Mouse (Mus musculus) heart, adult 2 months (tissue): ENCODE measurements around the gene Hsd3b6. TPM values are rescaled to one million over a fixed set of nuclear protein-coding genes. Genes with fewer than 3 reads are reported as not detected.
"Not testable (repeated sequence)": the region's sequence is repeated elsewhere in the genome, so short reads cannot be mapped to it uniquely, and the experiment has no call there.

Source experiments
- DNase-seq, 2 experiments: peaks; one replicate each; pipeline ENCODE4 v3.0.0; 2021
- H3K27ac ChIP-seq: fragments of 200-600 bp; 2 replicates; pipeline ENCODE4 v1.8.1; 2022
- H3K27me3 ChIP-seq: fragments of 200-500 bp; 2 replicates; pipeline ENCODE4 v1.6.1; 2012; ENCODE audit warnings: mild to moderate bottlenecking, low read length, inconsistent platforms, mixed read lengths; ENCODE audit not compliant: control insufficient read depth, insufficient read depth
- H3K36me3 ChIP-seq: fragments of 200-500 bp; 2 replicates; pipeline ENCODE4 v1.6.1; 2012; ENCODE audit warnings: low read length, inconsistent platforms; ENCODE audit not compliant: control insufficient read depth, insufficient read depth
- H3K4me1 ChIP-seq: fragments of 200-500 bp; 2 replicates; pipeline ENCODE4 v1.6.1; 2011; ENCODE audit warnings: low read length; ENCODE audit not compliant: control insufficient read depth, insufficient read depth
- H3K4me3 ChIP-seq: fragments of 200-600 bp; 2 replicates; pipeline ENCODE4 v1.8.1; 2022
- H3K79me2 ChIP-seq: fragments of 200-500 bp; replicated peaks from 2 replicates; pipeline ENCODE4 v1.6.1; 2012; ENCODE audit warnings: mild to moderate bottlenecking, inconsistent platforms, low read length, moderate library complexity, mixed read lengths; ENCODE audit not compliant: control insufficient read depth, insufficient read depth
- H3K9ac ChIP-seq: fragments of 200-500 bp; 2 replicates; pipeline ENCODE4 v1.6.1; 2012; ENCODE audit warnings: low read depth, mild to moderate bottlenecking, control low read depth, inconsistent platforms, low read length, mixed read lengths
- CTCF ChIP-seq: fragments of 200-600 bp; IDR thresholded peaks from 2 replicates; pipeline ENCODE4 v1.8.1; 2022; ENCODE audit warnings: antibody characterized with exemption, mild to moderate bottlenecking, moderate library complexity
- EP300 ChIP-seq: fragments of 200-500 bp; IDR thresholded peaks from 2 replicates; pipeline ENCODE4 v1.6.1; 2011; ENCODE audit warnings: low read depth, low read length, control low read depth; ENCODE audit not compliant: insufficient read depth
- POLR2A ChIP-seq: fragments of 200-500 bp; IDR thresholded peaks from 2 replicates; pipeline ENCODE4 v1.6.1; 2011; ENCODE audit warnings: mild to moderate bottlenecking, low read depth, low read length, control low read depth; ENCODE audit not compliant: insufficient read depth
- WGBS: fragments of 180-500 bp; shearing (Covaris S2); methylation state at CpG from one replicate; pipeline ENCODE4 v1.1.7; 2018; 5-methylcytosine and 5-hydroxymethylcytosine counted together
- intact Hi-C: fragments of 180-260 bp; cut with DNase I; formaldehyde crosslinking; loops from one replicate; pipeline ENCODE4 v1.15.1; 2025
- polyA plus RNA-seq: library from polyadenylated mRNA; depleted of rRNA; stranded (reverse); fragments of >200 nt; gene quantifications from 2 replicates; pipeline ENCODE4 v1.2.3, GENCODE M21; 2012
- total RNA-seq, 2 experiments: library from RNA; stranded (reverse); gene quantifications; 2 replicates each; pipeline ENCODE4 v1.2.3; 2021

Hsd3b6 gene
- total and polyA plus RNA-seq, 3 experiments = not detected

DNA sequence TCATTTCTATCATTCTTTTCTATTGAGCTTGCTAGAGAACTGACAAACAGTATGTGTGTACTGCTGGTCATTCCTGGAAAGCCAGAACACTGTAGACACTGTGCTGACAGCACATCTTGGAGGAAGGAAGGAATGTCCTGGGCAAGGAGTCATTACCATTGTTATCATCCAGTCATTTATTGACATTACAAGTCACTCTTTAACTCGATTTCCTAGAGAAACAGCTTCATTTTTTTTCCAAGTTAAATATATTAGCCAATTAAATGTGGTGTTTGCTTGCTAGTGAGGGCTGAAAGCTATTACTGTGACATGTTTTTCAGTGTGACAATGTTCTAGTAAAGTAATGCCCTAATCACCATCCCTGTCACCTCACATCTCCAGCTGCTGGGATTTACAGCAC, 39.4 kb upstream of the Hsd3b6 start:
- no peak overlapping the region for H3K9ac ChIP-seq
- no peak overlapping the region for H3K27ac ChIP-seq
- H3K27me3 ChIP-seq = no peaks in the 10 kb centered on the region
- H3K36me3 ChIP-seq = no peaks in the 10 kb centered on the region
- 8% methylated on average over 1 of the region's 1 CpGs for WGBS
- DNase-seq = no peak
- no peaks in the 10 kb centered on the region for H3K4me1 ChIP-seq
- intact Hi-C loops = no loop called here
- no peak for TF ChIP-seq EP300
- TF ChIP-seq CTCF = no peak
- TF ChIP-seq POLR2A = no peak
- H3K4me3 ChIP-seq = no peak overlapping the region
- H3K79me2 ChIP-seq = no peaks in the 10 kb centered on the region

DNA sequence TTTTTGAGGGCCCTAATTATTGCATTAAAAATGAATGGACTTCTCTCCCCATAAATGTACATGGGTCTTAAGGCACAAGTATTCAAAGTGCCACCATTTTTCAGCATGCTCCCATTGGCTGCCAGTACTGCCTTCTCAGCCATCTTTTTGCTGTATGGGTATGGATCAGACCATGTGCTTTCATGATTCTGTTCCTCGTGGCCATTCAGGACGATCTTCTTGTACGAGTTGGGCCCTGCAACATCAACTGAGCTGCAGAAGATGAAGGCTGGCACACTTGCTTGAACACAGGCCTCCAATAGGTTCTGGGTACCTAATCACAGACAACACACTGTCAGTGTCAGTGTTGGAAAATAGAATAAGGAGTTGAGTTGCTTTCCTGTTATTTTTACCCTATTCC, 38.8 kb upstream of the Hsd3b6 start:
- H3K4me1 ChIP-seq = no peaks in the 10 kb centered on the region
- TF ChIP-seq EP300 (no peak), POLR2A (no peak), CTCF (no peak)
- H3K36me3 ChIP-seq = no peaks in the 10 kb centered on the region
- H3K79me2 ChIP-seq = no peaks in the 10 kb centered on the region
- WGBS = 88% methylated on average over 3 of the region's 3 CpGs
- no peaks in the 10 kb centered on the region for H3K27me3 ChIP-seq
- intact Hi-C loops = no loop called here
- no peak overlapping the region for H3K9ac ChIP-seq
- no peak for DNase-seq
- H3K27ac ChIP-seq = no peak overlapping the region
- H3K4me3 ChIP-seq = no peak overlapping the region

DNA sequence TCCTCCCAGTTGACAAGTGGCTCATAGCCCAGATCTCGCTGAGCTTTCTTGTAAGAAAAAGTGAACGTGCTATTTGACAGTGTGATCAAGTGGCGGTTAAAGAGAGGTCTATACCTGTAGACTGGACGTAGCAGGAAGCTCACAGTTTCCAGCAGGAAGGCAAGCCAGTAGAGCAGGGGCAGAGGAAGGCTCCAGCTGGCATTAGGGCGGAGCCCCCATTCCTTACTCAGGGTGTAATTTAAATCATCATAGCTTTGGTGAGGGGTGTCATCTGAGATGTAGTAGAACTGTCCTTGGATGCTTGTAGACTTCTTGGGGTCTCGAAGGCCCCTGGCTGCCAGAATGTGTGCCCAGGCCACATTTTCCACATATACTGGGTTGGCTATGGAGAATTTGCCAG, 38.4 kb upstream of the Hsd3b6 start:
- Histone ChIP-seq H3K27me3 (no peaks in the 10 kb centered on the region), H3K9ac (no peak overlapping the region), H3K4me3 (no peak overlapping the region), H3K4me1 (no peaks in the 10 kb centered on the region), H3K36me3 (no peaks in the 10 kb centered on the region), H3K27ac (no peak overlapping the region), H3K79me2 (no peaks in the 10 kb centered on the region)
- no peak for DNase-seq
- WGBS = 78% methylated on average over 6 of the region's 6 CpGs
- no peak for TF ChIP-seq POLR2A
- TF ChIP-seq CTCF = no peak
- intact Hi-C loops = no loop called here

DNA sequence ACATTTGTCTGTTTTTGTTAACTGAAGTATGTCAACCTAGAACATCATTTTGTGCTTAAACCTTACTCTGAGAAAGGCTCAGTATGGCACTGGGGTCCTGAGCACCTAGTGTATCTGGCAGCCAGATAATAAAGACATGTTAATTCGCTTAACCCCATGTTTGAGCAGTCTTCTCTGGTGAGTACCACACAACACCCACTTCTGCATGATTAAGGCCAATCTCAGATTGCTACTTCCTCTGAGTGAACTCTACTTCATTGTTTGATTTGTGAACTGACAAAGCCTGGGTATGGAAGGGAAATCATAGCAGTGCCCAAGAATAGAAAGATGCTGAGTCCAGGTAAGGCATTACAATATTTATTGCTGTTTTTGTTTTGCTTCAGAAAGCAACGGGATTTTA, 37.6 kb upstream of the Hsd3b6 start:
- Histone ChIP-seq H3K27ac (no peak overlapping the region), H3K9ac (no peak overlapping the region), H3K4me1 (no peaks in the 10 kb centered on the region), H3K36me3 (no peaks in the 10 kb centered on the region), H3K79me2 (no peaks in the 10 kb centered on the region), H3K4me3 (no peak overlapping the region), H3K27me3 (no peaks in the 10 kb centered on the region)
- TF ChIP-seq CTCF (no peak), EP300 (no peak), POLR2A (no peak)
- intact Hi-C loops = no loop called here
- DNase-seq = no peak
- 66% methylated on average over 2 of the region's 2 CpGs for WGBS

DNA sequence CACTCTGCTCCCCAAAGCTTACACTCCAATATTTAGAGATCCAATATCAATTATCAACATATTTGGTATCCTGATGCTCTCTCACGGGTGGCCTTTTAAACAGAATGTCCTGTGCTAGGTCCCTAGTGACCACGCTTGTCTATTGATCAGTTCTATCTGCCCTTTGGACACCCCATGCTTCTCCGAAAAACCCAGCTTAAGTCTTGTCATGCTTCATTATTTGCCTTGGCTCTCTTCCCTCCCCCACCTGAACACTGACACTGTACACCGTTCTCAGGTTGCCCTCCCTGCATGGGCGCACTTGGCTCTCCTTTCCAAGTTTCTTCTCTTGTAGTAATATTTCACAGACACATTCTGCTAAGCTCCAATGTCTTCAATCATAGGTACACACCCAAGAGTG, 36.0 kb upstream of the Hsd3b6 start:
- no peaks in the 10 kb centered on the region for H3K36me3 ChIP-seq
- H3K79me2 ChIP-seq = no peaks in the 10 kb centered on the region
- H3K4me3 ChIP-seq = no peak overlapping the region
- H3K4me1 ChIP-seq = no peaks in the 10 kb centered on the region
- intact Hi-C loops = no loop called here
- DNase-seq = no peak
- no peaks in the 10 kb centered on the region for H3K27me3 ChIP-seq
- TF ChIP-seq EP300 = no peak
- no peak for TF ChIP-seq POLR2A
- no peak for TF ChIP-seq CTCF
- WGBS = 81% methylated on average over 5 of the region's 5 CpGs
- no peak overlapping the region for H3K9ac ChIP-seq
- H3K27ac ChIP-seq = no peak overlapping the region

DNA sequence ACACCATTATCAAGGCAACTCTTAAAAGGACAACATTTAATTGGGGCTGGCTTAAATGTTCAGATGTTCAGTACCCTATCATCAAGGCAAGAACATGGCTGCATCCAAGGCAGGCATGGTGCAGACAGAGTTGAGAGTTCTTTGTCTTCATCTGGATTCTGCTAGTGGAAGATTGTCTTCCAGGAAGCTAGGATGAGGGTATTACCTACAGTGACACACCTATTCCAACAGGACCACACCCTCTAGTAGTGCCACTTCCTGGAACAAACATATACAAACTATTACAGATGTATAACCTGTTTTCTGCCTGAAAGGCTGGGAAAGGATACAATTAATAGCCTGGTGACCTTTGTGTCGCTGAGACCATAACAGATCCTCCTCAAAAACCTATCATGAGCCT, 34.7 kb upstream of the Hsd3b6 start:
- H3K27me3 ChIP-seq = no peaks in the 10 kb centered on the region
- DNase-seq = no peak
- TF ChIP-seq EP300 (no peak), POLR2A (no peak), CTCF (no peak)
- no peak overlapping the region for H3K4me3 ChIP-seq
- no peaks in the 10 kb centered on the region for H3K79me2 ChIP-seq
- H3K27ac ChIP-seq = no peak overlapping the region
- no peak overlapping the region for H3K9ac ChIP-seq
- H3K4me1 ChIP-seq = no peaks in the 10 kb centered on the region
- 79% methylated on average over 1 of the region's 1 CpGs for WGBS
- no peaks in the 10 kb centered on the region for H3K36me3 ChIP-seq
- intact Hi-C loops = no loop called here

DNA sequence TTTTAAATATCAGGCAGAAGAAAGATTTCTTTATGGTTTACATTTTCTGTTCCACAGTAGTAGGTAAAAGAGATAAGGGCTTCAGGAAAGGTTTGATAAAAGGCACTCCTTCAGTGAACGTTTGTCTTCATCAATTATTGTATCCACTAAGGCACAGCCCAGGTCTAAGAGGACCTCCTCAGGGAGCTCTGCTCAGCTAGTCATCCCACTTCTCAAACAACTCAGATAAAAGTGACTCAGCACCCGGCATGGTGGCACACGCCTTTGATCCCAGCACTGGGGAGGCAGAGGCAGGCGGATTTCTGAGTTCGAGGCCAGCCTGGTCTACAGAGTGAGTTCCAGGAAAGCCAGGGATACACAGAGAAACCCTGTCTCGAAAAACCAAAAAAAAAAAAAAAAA, 1.6 kb downstream of the Hsd3b6 start:
- H3K36me3 ChIP-seq, H3K4me1 ChIP-seq, H3K4me3 ChIP-seq, H3K9ac ChIP-seq, H3K27me3 ChIP-seq, DNase-seq, H3K79me2 ChIP-seq, intact Hi-C loops, H3K27ac ChIP-seq: not testable (repeated sequence)
- WGBS = 72% methylated on average over 6 of the region's 6 CpGs
